Mouse (Mus musculus) CH12.LX (cell line): ENCODE data around the gene Bbs1. TPM values are rescaled to one million over a fixed set of nuclear protein-coding genes. Genes with fewer than 3 reads are reported as not detected.
A peak's percentile ranks its signal among the peaks of the same experiment; 100 is the strongest.

Experiments
- DNase-seq: peaks from one replicate; pipeline ENCODE4 v3.0.0-alpha.2; 2013; ENCODE audit errors: extremely low read depth
- H3K27ac ChIP-seq: 2 replicates; pipeline ENCODE4 v1.5.1; 2012; ENCODE audit warnings: low read depth, mild to moderate bottlenecking, control low read depth, moderate library complexity; ENCODE audit not compliant: insufficient read depth
- H3K27me3 ChIP-seq: replicated peaks from 2 replicates; pipeline ENCODE3; 2012; ENCODE audit warnings: inconsistent platforms
- H3K36me3 ChIP-seq, 2 experiments: replicated peaks in 1 of 2; 2 replicates each; pipeline versions ENCODE3 to v1.6.1; 2012; ENCODE audit warnings: inconsistent platforms in 1 of 2, low read length in 1 of 2, mild to moderate bottlenecking in 1 of 2, mixed read lengths in 1 of 2, moderate library complexity in 1 of 2; ENCODE audit not compliant: control insufficient read depth in 1 of 2, insufficient read depth in 1 of 2
- H3K4me1 ChIP-seq, 2 experiments: 2 replicates each; pipeline ENCODE4 v1.6.1; 2012; ENCODE audit warnings: inconsistent platforms in 1 of 2, moderate library complexity in 1 of 2; ENCODE audit not compliant: insufficient read depth in 2 of 2, control insufficient read depth in 1 of 2
- H3K4me2 ChIP-seq: 2 replicates; pipeline ENCODE4 v1.6.1; 2012; ENCODE audit warnings: low read depth, mild to moderate bottlenecking, control low read depth; ENCODE audit not compliant: poor library complexity, insufficient read depth, severe bottlenecking
- H3K4me3 ChIP-seq, 3 experiments: fragments of 150-350 bp in 1 of 3; sonication (generic) in 1 of 3; replicated peaks in 1 of 3; 2 replicates each; pipeline versions ENCODE3 to v1.5.1; 2011 to 2012; ENCODE audit warnings: low read depth in 2 of 3, low read length in 2 of 3, mild to moderate bottlenecking in 2 of 3, moderate library complexity in 2 of 3, control low read depth in 1 of 3, improper control_type of control experiment in 1 of 3, inconsistent platforms in 1 of 3, mixed read lengths in 1 of 3; ENCODE audit not compliant: poor library complexity in 1 of 3
- H3K79me2 ChIP-seq: replicated peaks from 2 replicates; pipeline ENCODE4 v1.6.1; 2012; ENCODE audit warnings: mild to moderate bottlenecking, moderate library complexity; ENCODE audit not compliant: control insufficient read depth, poor library complexity, insufficient read depth, severe bottlenecking; ENCODE audit errors: extremely low read depth
- H3K9ac ChIP-seq: 2 replicates; pipeline ENCODE4 v1.6.1; 2012; ENCODE audit warnings: low read depth, mild to moderate bottlenecking, control low read depth, moderate library complexity; ENCODE audit not compliant: insufficient read depth
- H3K9me3 ChIP-seq: replicated peaks from 2 replicates; pipeline ENCODE3; 2012; ENCODE audit warnings: low read length, inconsistent platforms, mixed read lengths
- BHLHE40 ChIP-seq: IDR thresholded peaks from 2 replicates; pipeline ENCODE4 v1.6.1; 2011; ENCODE audit warnings: mild to moderate bottlenecking, low read depth, low read length, improper control_type of control experiment
- CTCF ChIP-seq, 2 experiments: IDR thresholded peaks in 1 of 2; conservative IDR thresholded peaks in 1 of 2; 2 replicates each; pipeline ENCODE4 v1.5.1; 2011 to 2012; ENCODE audit warnings: low read depth in 2 of 2, low read length in 2 of 2, improper control_type of control experiment in 1 of 2, inconsistent platforms in 1 of 2, mild to moderate bottlenecking in 1 of 2, moderate library complexity in 1 of 2
- ELF1 ChIP-seq: IDR thresholded peaks from 2 replicates; pipeline ENCODE4 v1.6.1; 2014; ENCODE audit warnings: low read depth, mild to moderate bottlenecking, inconsistent platforms, low read length, improper control_type of control experiment
- EP300 ChIP-seq: IDR thresholded peaks from 2 replicates; pipeline ENCODE4 v1.6.1; 2011; ENCODE audit warnings: low read length, improper control_type of control experiment
- ETS1 ChIP-seq: conservative IDR thresholded peaks from 2 replicates; pipeline ENCODE4 v1.6.1; 2012; ENCODE audit warnings: low read depth, mild to moderate bottlenecking, inconsistent platforms, low read length, improper control_type of control experiment, moderate library complexity
- GABPA ChIP-seq: IDR thresholded peaks from 2 replicates; pipeline ENCODE4 v1.6.1; 2012; ENCODE audit warnings: low read depth, low read length, improper control_type of control experiment, inconsistent platforms; ENCODE audit not compliant: insufficient replicate concordance
- IRF4 ChIP-seq: IDR thresholded peaks from 2 replicates; pipeline ENCODE4 v1.6.1; 2014; ENCODE audit warnings: low read depth, mild to moderate bottlenecking, inconsistent platforms, low read length, improper control_type of control experiment
- JUN ChIP-seq: IDR thresholded peaks from 2 replicates; pipeline ENCODE4 v1.6.1; 2011; ENCODE audit warnings: low read depth, mild to moderate bottlenecking, low read length, improper control_type of control experiment, moderate library complexity; ENCODE audit not compliant: insufficient read depth
- MAFK ChIP-seq: IDR thresholded peaks from 2 replicates; pipeline ENCODE4 v1.6.1; 2011; ENCODE audit warnings: low read length, improper control_type of control experiment; ENCODE audit not compliant: insufficient replicate concordance
- MAX ChIP-seq: IDR thresholded peaks from 2 replicates; pipeline ENCODE4 v1.6.1; 2011; ENCODE audit warnings: low read length, improper control_type of control experiment
- MAZ ChIP-seq: IDR thresholded peaks from 2 replicates; pipeline ENCODE4 v1.6.1; 2012; ENCODE audit warnings: low read depth, mild to moderate bottlenecking, inconsistent platforms, low read length, improper control_type of control experiment, moderate library complexity
- MEF2A ChIP-seq: IDR thresholded peaks from 2 replicates; pipeline ENCODE4 v1.6.1; 2014; ENCODE audit warnings: low read depth, mild to moderate bottlenecking, inconsistent platforms, low read length, improper control_type of control experiment, borderline replicate concordance
- MXI1 ChIP-seq: IDR thresholded peaks from 2 replicates; pipeline ENCODE4 v1.6.1; 2011; ENCODE audit warnings: mild to moderate bottlenecking, low read depth, low read length, improper control_type of control experiment
- NELFE ChIP-seq: IDR thresholded peaks from 2 replicates; pipeline ENCODE4 v1.6.1; 2011; ENCODE audit warnings: low read depth, low read length, improper control_type of control experiment
- PAX5 ChIP-seq: IDR thresholded peaks from 2 replicates; pipeline ENCODE4 v1.6.1; 2012; ENCODE audit warnings: low read length, inconsistent platforms, mixed read lengths
- POLR2A ChIP-seq: IDR thresholded peaks from 2 replicates; pipeline ENCODE4 v1.6.1; 2011; ENCODE audit warnings: low read depth, mild to moderate bottlenecking, improper control_type of control experiment, low read length
- RAD21 ChIP-seq: IDR thresholded peaks from 2 replicates; pipeline ENCODE4 v1.6.1; 2011; ENCODE audit warnings: low read depth, mild to moderate bottlenecking, low read length, improper control_type of control experiment, moderate library complexity
- RCOR1 ChIP-seq: conservative IDR thresholded peaks from 2 replicates; pipeline ENCODE4 v1.6.1; 2012; ENCODE audit warnings: low read depth, mild to moderate bottlenecking, inconsistent platforms, low read length, improper control_type of control experiment
- SMC3 ChIP-seq: IDR thresholded peaks from 2 replicates; pipeline ENCODE4 v1.6.1; 2011; ENCODE audit warnings: low read depth, low read length, improper control_type of control experiment
- UBTF ChIP-seq: IDR thresholded peaks from 2 replicates; pipeline ENCODE4 v1.6.1; 2012; ENCODE audit warnings: low read depth, mild to moderate bottlenecking, inconsistent platforms, low read length, improper control_type of control experiment, moderate library complexity
- ZC3H11A ChIP-seq: IDR thresholded peaks from 2 replicates; pipeline ENCODE4 v1.6.1; 2012; ENCODE audit warnings: low read depth, mild to moderate bottlenecking, inconsistent platforms, low read length, improper control_type of control experiment
- ZMIZ1 ChIP-seq: IDR thresholded peaks from 2 replicates; pipeline ENCODE4 v1.6.1; 2012; ENCODE audit warnings: low read depth, mild to moderate bottlenecking, inconsistent platforms, low read length, improper control_type of control experiment
- dilution Hi-C: fragments of 300-500 bp; cut with MboI; formaldehyde crosslinking; loops from 2 replicates; pipeline ENCODE4 v1.14.3; 2020; ENCODE audit warnings: low sequenced_read_pairs; ENCODE audit not compliant: extremely low pct_unique_long_range_greater_than_20kb, extremely low pct_ligation_motif_present
- in situ Hi-C: fragments of 300-500 bp; cut with MboI; formaldehyde crosslinking; loops from 3 replicates; pipeline ENCODE4 v1.14.3; 2019; ENCODE audit warnings: low sequenced_read_pairs, low pct_ligation_motif_present, low pct_unique_long_range_greater_than_20kb, mixed read lengths
- polyA plus RNA-seq: library from polyadenylated mRNA; unstranded; fragments of >175 nt; gene quantifications from 2 replicates; pipeline ENCODE4 v1.2.1, GENCODE M21; 2012; ENCODE audit warnings: low read depth; ENCODE audit not compliant: insufficient read length
- total RNA-seq, 2 experiments: library from RNA; depleted of rRNA; stranded (reverse); fragments of 300-350 nt in 1 of 2; fragments of >200 nt in 1 of 2; gene quantifications; 2 replicates each; pipeline ENCODE4 v1.2.3; 2012 to 2014

Gene Bbs1
- total and polyA plus RNA-seq, 3 experiments, result 2.7 to 3.1 (median 2.8) TPM

- TF ChIP-seq ZMIZ1 (no peak), GABPA (no peak), RAD21 (no peak), MAX (no peak), IRF4 (no peak), RCOR1 (no peak), ETS1 (no peak), EP300 (no peak), NELFE (no peak)
- Histone ChIP-seq H3K9ac (no peak within 1 kb of the TSS), H3K9me3 (no peaks in the 10 kb centered on the region), H3K36me3 (no peaks in the 10 kb centered on the region), H3K27me3 (peaks cover 63% of the 10 kb centered on the region), H3K79me2 (no peaks in the 10 kb centered on the region), H3K4me3 (peak within 1 kb of the TSS; percentile 19 to 54 (median 34)), H3K27ac (no peak within 1 kb of the TSS), H3K4me1 (peaks cover 5 to 12% of the 10 kb centered on the region in 2 experiments), H3K4me2 (peak within 1 kb of the TSS; percentile 80)
- DNase-seq, result peak; percentile 50
- dilution Hi-C loops, result no loop called here
- in situ Hi-C loops, result no loop called here
Measured at GRCm38 (mm10) chr19:4942551-4943252, 36.3 kb upstream of the Bbs1 start, which contains the start of gene Peli3. Gene Peli3, minus strand, starts transcription at chr19:4943127.

GRCm38 (mm10) chr19:4937444-4938310 lies 31.2 kb upstream of the Bbs1 start:
- in situ Hi-C loops (no loop called here), dilution Hi-C loops (no loop called here)
- Histone ChIP-seq H3K4me1 (peaks cover 4 to 5% of the 10 kb centered on the region in 2 experiments), H3K4me3 (no peak overlapping the region), H3K36me3 (no peaks in the 10 kb centered on the region), H3K4me2 (no peak overlapping the region)
- DNase-seq, result no peak
- TF ChIP-seq ZC3H11A (no peak), ETS1 (no peak), UBTF (no peak), MXI1 (no peak), EP300 (no peak), SMC3 (no peak), MAZ (no peak), RAD21 (no peak), POLR2A (no peak), BHLHE40 (no peak), GABPA (no peak), IRF4 (no peak), PAX5 (no peak), MAX (no peak), ELF1 (no peak), JUN (no peak), MEF2A (no peak), RCOR1 (no peak), MAFK (no peak), CTCF (conservative IDR thresholded peaks at IDR 0.05 in 1 of 2, IDR thresholded peaks at IDR 0.05 in 1 of 2; ENCODE audit: low read depth in 2 of 2, low read length in 2 of 2) (no peak)
- TF ChIP-seq, all 38 proteins: peak for 0
- no peaks in the 10 kb centered on the region for H3K9me3 ChIP-seq
- no peak overlapping the region for H3K9ac ChIP-seq
- H3K27ac ChIP-seq, result no peak overlapping the region
- H3K27me3 ChIP-seq, result peaks cover 85% of the 10 kb centered on the region
- no peaks in the 10 kb centered on the region for H3K79me2 ChIP-seq
